Mouse (Mus musculus) myocyte (in vitro differentiated cells): ENCODE results near the gene Olfr547. TPM values are rescaled to one million over a fixed set of nuclear protein-coding genes. Genes with fewer than 3 reads are reported as not detected.
"Not testable (repeated sequence)": the region's sequence is repeated elsewhere in the genome, so short reads cannot be mapped to it uniquely, and the experiment has no call there.

Source experiments
- H3K27me3 ChIP-seq: one replicate; pipeline ENCODE4 v1.6.1; 2011; ENCODE audit not compliant: control insufficient read depth, insufficient read depth, insufficient read length
- H3K36me3 ChIP-seq: one replicate; pipeline ENCODE4 v1.6.1; 2011; ENCODE audit not compliant: control insufficient read depth, insufficient read depth
- H3K4me2 ChIP-seq: one replicate; pipeline ENCODE4 v1.6.1; 2011; ENCODE audit warnings: low read depth, control low read depth
- H3K4me3 ChIP-seq: one replicate; pipeline ENCODE4 v1.5.1; 2011; ENCODE audit warnings: mild to moderate bottlenecking, control low read depth, moderate library complexity
- H3K79me2 ChIP-seq: one replicate; pipeline ENCODE4 v1.6.1; 2011; ENCODE audit not compliant: control insufficient read depth, insufficient read depth
- H3ac ChIP-seq: one replicate; pipeline ENCODE4 v1.6.1; 2011; ENCODE audit not compliant: control insufficient read depth, insufficient read length
- CEBPB ChIP-seq: IDR thresholded peaks from 2 replicates; pipeline ENCODE4 v1.6.1; 2011; ENCODE audit warnings: mild to moderate bottlenecking, moderate library complexity; ENCODE audit not compliant: poor library complexity, insufficient read depth, severe bottlenecking
- E2F4 ChIP-seq: IDR thresholded peaks from one replicate; pipeline ENCODE4 v1.6.1; 2011; ENCODE audit warnings: mild to moderate bottlenecking, control low read depth, moderate library complexity; ENCODE audit not compliant: insufficient read depth
- MAX ChIP-seq: IDR thresholded peaks from one replicate; pipeline ENCODE4 v1.6.1; 2011; ENCODE audit warnings: low read depth, mild to moderate bottlenecking, control low read depth
- MYOD1 ChIP-seq, 3 experiments: IDR thresholded peaks; one replicate each; pipeline ENCODE4 v1.6.1; 2011; ENCODE audit warnings: control low read depth in 2 of 3, low read depth in 2 of 3, mild to moderate bottlenecking in 2 of 3, moderate library complexity in 1 of 3; ENCODE audit not compliant: insufficient read length in 2 of 3, control insufficient read depth in 1 of 3
- MYOG ChIP-seq, 3 experiments: IDR thresholded peaks; one replicate each; pipeline ENCODE4 v1.6.1; 2011; ENCODE audit warnings: control low read depth in 2 of 3, low read depth in 2 of 3, mild to moderate bottlenecking in 2 of 3; ENCODE audit not compliant: insufficient read length in 2 of 3, control insufficient read depth in 1 of 3, insufficient read depth in 1 of 3
- POLR2A ChIP-seq: IDR thresholded peaks from one replicate; pipeline ENCODE4 v1.6.1; 2011; ENCODE audit warnings: low read depth, mild to moderate bottlenecking, control low read depth, moderate library complexity; ENCODE audit not compliant: insufficient read length
- POLR2AphosphoS2 ChIP-seq: IDR thresholded peaks from one replicate; pipeline ENCODE4 v1.6.1; 2011; ENCODE audit warnings: low read depth, control low read depth; ENCODE audit not compliant: insufficient read length
- REST ChIP-seq: IDR thresholded peaks from one replicate; pipeline ENCODE4 v1.6.1; 2011; ENCODE audit warnings: mild to moderate bottlenecking, control low read depth, moderate library complexity; ENCODE audit not compliant: insufficient read depth, insufficient read length
- SRF ChIP-seq: IDR thresholded peaks from one replicate; pipeline ENCODE4 v1.6.1; 2011; ENCODE audit warnings: low read depth; ENCODE audit not compliant: control insufficient read depth, insufficient read length
- TCF12 ChIP-seq: IDR thresholded peaks from one replicate; pipeline ENCODE4 v1.6.1; 2011; ENCODE audit warnings: mild to moderate bottlenecking, control low read depth; ENCODE audit not compliant: poor library complexity, insufficient read depth, severe bottlenecking
- TCF3 ChIP-seq: IDR thresholded peaks from one replicate; pipeline ENCODE4 v1.6.1; 2011; ENCODE audit warnings: low read depth, control low read depth; ENCODE audit not compliant: insufficient read length
- USF1 ChIP-seq: IDR thresholded peaks from one replicate; pipeline ENCODE4 v1.6.1; 2011; ENCODE audit warnings: low read depth, mild to moderate bottlenecking, control low read depth, moderate library complexity
- polyA plus RNA-seq: library from polyadenylated mRNA; unstranded; fragments of >200 nt; fragmentation: generic; extraction: Trizol; gene quantifications from one replicate; pipeline ENCODE4 v1.2.1, GENCODE M21; 2012; ENCODE audit warnings: missing spikeins

Olfr547 gene
- polyA plus RNA-seq = not detected

GRCm38 (mm10) chr7:102534449-102534848 is at the start of gene Olfr547:
Gene Olfr547, plus strand, starts transcription at chr7:102534749.
- TF ChIP-seq TCF3 = no peak
- TF ChIP-seq MYOG (IDR thresholded peaks at IDR 0.05; ENCODE audit: control insufficient read depth in 1 of 3, insufficient read depth in 1 of 3, insufficient read length in 2 of 3, low read depth in 2 of 3) = no peak
- no peak for TF ChIP-seq TCF12
- no peak for TF ChIP-seq REST
- TF ChIP-seq SRF = no peak
- no peak for TF ChIP-seq USF1
- no peak for TF ChIP-seq MYOD1 (IDR thresholded peaks at IDR 0.05; ENCODE audit: control insufficient read depth in 1 of 3, insufficient read length in 2 of 3, low read depth in 2 of 3)
- TF ChIP-seq CEBPB = no peak
- TF ChIP-seq POLR2AphosphoS2 = no peak
- TF ChIP-seq POLR2A = no peak
- no peak for TF ChIP-seq MAX
- TF ChIP-seq E2F4 = no peak
- Histone ChIP-seq H3K79me2 (no peaks in the 10 kb centered on the region), H3K36me3 (no peaks in the 10 kb centered on the region), H3K4me3 (no peak within 1 kb of the TSS), H3K27me3 (no peaks in the 10 kb centered on the region), H3ac (no peak within 1 kb of the TSS), H3K4me2 (no peak within 1 kb of the TSS)

GRCm38 (mm10) chr7:102484766-102485165 is 49.8 kb upstream of the Olfr547 start:
- H3ac ChIP-seq, H3K79me2 ChIP-seq, H3K36me3 ChIP-seq, H3K27me3 ChIP-seq, H3K4me2 ChIP-seq, H3K4me3 ChIP-seq: not testable (repeated sequence)

- no peak overlapping the region for H3ac ChIP-seq
- H3K4me3 ChIP-seq = no peak overlapping the region
- no peaks in the 10 kb centered on the region for H3K79me2 ChIP-seq
- H3K4me2 ChIP-seq = no peak overlapping the region
- TF ChIP-seq E2F4 (no peak), POLR2A (no peak), CEBPB (no peak), SRF (no peak), USF1 (no peak), POLR2AphosphoS2 (no peak), MAX (no peak), TCF3 (no peak), MYOG (IDR thresholded peaks at IDR 0.05; ENCODE audit: control insufficient read depth in 1 of 3, insufficient read depth in 1 of 3, insufficient read length in 2 of 3, low read depth in 2 of 3) (no peak), TCF12 (no peak), MYOD1 (IDR thresholded peaks at IDR 0.05; ENCODE audit: control insufficient read depth in 1 of 3, insufficient read length in 2 of 3, low read depth in 2 of 3) (no peak), REST (no peak)
- no peaks in the 10 kb centered on the region for H3K36me3 ChIP-seq
- H3K27me3 ChIP-seq = no peaks in the 10 kb centered on the region
Measured at GRCm38 (mm10) chr7:102486105-102486504, 48.4 kb upstream of the Olfr547 start.

DNA sequence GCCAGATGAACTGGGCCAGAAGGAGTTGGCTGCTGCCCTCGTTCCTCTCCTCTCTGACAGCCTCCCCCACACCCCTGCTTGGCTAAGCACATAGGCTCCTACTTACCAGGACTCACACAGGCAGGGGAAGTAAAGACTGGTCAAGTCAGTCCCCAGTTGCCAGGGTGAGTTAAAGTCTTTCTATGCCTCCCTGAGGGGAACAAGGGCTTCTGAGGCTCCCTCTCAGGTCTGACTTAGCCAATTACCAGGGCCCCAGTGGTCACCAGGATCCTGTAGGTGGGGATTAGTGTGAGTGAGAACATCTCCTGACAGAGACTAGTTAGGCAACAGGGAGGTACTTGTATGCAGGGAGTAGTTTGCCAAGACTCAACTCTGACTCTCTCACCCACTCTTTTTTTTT is 46.4 kb upstream of the Olfr547 start, which contains the start of gene Olfr544:
Gene Olfr544, minus strand, starts transcription at position 153 of the 400 bp plus-strand sequence.
- Histone ChIP-seq H3K4me3 (no peak within 1 kb of the TSS), H3K27me3 (no peaks in the 10 kb centered on the region), H3ac (no peak within 1 kb of the TSS), H3K79me2 (no peaks in the 10 kb centered on the region), H3K4me2 (no peak within 1 kb of the TSS), H3K36me3 (no peaks in the 10 kb centered on the region)
- TF ChIP-seq POLR2A (no peak), TCF12 (no peak), SRF (no peak), MAX (no peak), POLR2AphosphoS2 (no peak), MYOG (IDR thresholded peaks at IDR 0.05; ENCODE audit: control insufficient read depth in 1 of 3, insufficient read depth in 1 of 3, insufficient read length in 2 of 3, low read depth in 2 of 3) (no peak)

- not testable (repeated sequence) for H3K4me3 ChIP-seq, H3ac ChIP-seq, H3K4me2 ChIP-seq, H3K27me3 ChIP-seq, H3K36me3 ChIP-seq, H3K79me2 ChIP-seq
Measured at GRCm38 (mm10) chr7:102494416-102494815, 40.1 kb upstream of the Olfr547 start.

DNA sequence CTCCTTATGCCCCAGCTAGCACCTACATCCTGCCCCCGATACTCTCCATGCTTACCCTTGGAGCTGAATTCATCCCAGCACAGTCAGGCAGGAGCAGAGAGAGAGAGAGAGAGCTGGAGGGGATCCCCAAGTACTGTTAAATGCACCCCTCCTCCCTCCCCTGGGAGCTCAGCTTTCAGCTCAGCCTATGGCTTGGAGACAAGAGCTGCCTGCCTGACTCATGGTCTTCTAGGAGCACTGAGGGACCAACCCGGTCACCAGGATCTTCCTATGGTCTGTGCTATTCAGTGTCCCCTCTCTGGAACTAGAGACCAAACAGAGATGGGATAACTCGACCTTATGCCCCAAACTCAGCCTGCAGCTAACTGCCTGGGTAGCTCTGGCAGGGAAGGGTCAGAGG is 35.1 kb upstream of the Olfr547 start, which contains the start of gene Olfr545:
Gene Olfr545, minus strand, starts transcription at position 101 of the 400 bp plus-strand sequence.
- Histone ChIP-seq H3K79me2 (no peaks in the 10 kb centered on the region), H3K36me3 (no peaks in the 10 kb centered on the region), H3K4me3 (no peak within 1 kb of the TSS), H3ac (no peak within 1 kb of the TSS), H3K4me2 (no peak within 1 kb of the TSS), H3K27me3 (no peaks in the 10 kb centered on the region)
- TF ChIP-seq POLR2A (no peak), MYOD1 (IDR thresholded peaks at IDR 0.05; ENCODE audit: control insufficient read depth in 1 of 3, insufficient read length in 2 of 3, low read depth in 2 of 3) (no peak), POLR2AphosphoS2 (no peak), MAX (no peak), E2F4 (no peak), REST (no peak), TCF3 (no peak), MYOG (IDR thresholded peaks at IDR 0.05; ENCODE audit: control insufficient read depth in 1 of 3, insufficient read depth in 1 of 3, insufficient read length in 2 of 3, low read depth in 2 of 3) (no peak), SRF (no peak), TCF12 (no peak), USF1 (no peak), CEBPB (no peak)
